Mouse (Mus musculus): Measurements from ENCODE around the gene Dpep2nb.

The Dpep2nb gene

GRCm38 (mm10) chr8:105959350-105959749 is 46.4 kb downstream of the Dpep2nb start:
- DNase-seq (ENCODE audit: low spot score), result peak; percentile 58

DNA sequence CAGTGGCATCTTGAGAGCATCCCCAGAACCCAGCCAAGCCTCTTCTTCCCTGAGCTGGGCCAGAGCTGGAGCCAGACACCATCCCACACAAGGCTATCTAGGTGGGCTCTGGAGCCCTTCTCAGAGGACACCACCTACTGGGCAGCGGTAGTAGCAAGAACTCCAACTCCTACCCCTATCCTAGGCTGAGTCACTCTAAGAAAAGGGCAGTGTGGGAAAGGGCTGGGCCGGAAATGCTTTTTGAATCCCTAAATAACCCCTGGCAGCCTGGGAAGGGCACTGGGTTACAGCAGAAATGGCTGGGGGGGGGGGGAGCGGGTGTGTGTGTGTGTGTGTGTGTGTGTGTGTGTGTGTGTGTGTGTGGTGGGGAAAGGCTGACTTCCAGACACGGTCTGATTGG is 48.0 kb downstream of the Dpep2nb start:
- DNase-seq (ENCODE audit: low spot score), result no peak

DNA sequence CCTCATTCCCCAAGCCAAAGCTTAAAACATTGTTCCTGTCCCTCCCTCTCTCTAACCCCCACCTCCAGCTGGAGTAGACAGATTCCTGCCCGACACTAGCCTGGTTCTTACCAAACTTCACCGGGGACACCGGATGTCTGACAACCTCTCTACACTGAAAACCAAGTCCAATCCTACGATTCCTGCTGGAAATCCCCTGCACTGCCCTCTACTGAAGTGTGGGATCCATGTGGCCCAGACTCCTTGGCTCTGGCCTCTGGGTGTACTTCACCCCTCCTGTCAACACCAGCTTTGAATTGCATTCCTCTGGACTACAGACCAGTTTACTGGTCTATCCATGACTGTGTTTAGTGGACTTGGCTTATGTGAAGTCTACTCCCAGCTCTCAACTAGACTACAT is 49.2 kb downstream of the Dpep2nb start:
- no peak for DNase-seq (ENCODE audit: low spot score)

- DNase-seq (ENCODE audit: low spot score), result no peak
These were observed 54.6 kb downstream of the Dpep2nb start for GRCm38 (mm10) chr8:105951057-105951659.

DNA sequence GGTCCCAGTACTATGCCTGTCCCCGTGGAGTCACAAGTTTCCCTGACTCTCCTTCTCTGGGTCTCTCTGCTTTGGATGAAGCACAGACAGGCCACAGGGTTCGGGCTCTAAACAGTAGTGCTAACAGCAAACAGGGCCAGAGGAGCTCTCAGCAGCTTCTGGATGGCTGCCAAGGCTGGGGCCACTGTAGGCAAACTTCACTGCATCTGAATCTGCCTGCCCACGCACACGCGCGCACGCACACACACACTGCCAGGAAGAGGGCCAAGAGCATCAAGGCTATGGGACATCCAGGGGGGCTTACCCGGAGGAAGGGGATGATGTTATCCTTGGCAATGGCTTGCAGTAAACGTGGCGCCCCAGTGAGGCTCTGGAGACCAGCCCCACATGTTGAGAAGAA is 56.4 kb downstream of the Dpep2nb start:
- DNase-seq (ENCODE audit: low spot score), result no peak
